Mouse (Mus musculus): ENCODE measurements around the gene Fbxo6. TPM values are rescaled to one million over a fixed set of nuclear protein-coding genes. Genes with fewer than 3 reads are reported as not detected.

Fbxo6 gene
- total RNA-seq, 2 experiments from 2014 or later, result 34.5 to 37.5 TPM

DNA sequence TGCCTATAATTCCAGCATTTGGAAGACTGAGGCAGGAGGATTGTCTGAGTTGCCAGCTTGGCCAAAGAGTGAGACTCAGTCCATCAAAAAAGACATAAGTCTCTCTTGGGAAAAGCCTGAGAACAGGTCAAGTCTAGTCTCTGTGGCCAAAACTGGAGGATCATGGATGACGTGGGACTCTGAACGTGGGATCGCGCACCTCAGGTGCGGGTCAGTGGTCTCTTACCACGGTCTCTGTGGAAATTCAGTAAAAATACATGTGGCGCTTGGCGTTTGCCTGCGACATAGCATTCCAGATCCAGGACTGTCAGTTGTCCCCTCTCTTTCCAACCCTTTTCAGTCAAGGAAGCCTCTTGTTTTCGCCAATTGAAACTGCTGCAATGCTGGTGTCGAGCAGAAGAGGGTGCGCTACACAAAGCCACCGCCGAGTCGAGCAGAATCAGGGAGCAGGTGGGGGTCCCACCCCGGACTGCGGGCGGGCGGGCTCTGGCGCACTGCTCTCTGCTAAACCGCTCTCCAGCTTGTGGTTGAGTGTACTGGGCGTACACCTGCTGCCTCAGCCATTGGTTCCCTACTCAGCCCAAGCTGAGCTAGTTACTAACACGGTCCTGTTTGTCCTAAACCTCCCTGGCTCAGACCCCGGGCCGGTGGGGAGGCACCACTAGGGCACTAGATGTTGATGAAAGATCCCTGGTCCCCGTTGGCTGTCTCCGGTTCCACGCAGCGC, 50.0 kb downstream of the Fbxo6 start:
- DNase-seq (ENCODE audit: low spot score), result peak; percentile 21
- intact Hi-C loops (cut with DNase I), result no loop called here

DNA sequence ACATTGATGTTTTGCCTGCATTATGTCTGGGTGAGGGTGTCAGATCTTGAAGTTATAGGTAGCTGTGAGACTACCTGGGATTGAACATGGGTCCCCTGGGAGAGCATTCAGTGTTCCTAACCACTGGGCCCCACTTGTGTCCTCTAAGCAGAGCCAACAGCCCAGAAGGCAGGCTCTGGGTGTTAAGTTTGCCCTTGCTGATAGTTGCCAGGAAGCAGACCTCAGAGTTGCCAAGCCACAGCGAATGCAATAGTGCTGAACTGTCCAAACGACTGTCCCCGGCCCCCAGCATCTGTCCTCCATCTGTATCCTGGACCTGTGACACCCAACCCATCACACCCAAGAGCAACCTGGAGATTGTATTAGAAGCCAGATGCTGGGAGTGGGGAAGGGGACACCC, 53.3 kb downstream of the Fbxo6 start:
- intact Hi-C loops (cut with DNase I), result no loop called here
- DNase-seq (ENCODE audit: low spot score), result no peak

GRCm38 (mm10) chr4:148097936-148098335, 54.0 kb downstream of the Fbxo6 start:
- DNase-seq (ENCODE audit: low spot score), result no peak

More at GRCm38 (mm10) chr4:148097936-148098335, 54.0 kb downstream of the Fbxo6 start:
- intact Hi-C loops (cut with DNase I), result no loop called here

Small RNA genes within 50 kb of the gene (microRNA-seq; reads per million reads assigned to microRNA genes)
- gene Mir7022, result not detected

Other genes with a start within 250 kb of the Fbxo6 start
- gene Mfn2, start 247.4 kb downstream of the Fbxo6 start, total RNA-seq (2021), result 100 to 1,000 TPM; 689 to 706 TPM
- gene Plod1, start 215.4 kb downstream of the Fbxo6 start, total RNA-seq (2021), result 10 to 100 TPM; 79.5 to 97.6 TPM
- gene 2510039O18Rik, start 211.2 kb downstream of the Fbxo6 start, total RNA-seq (2021), result 10 to 100 TPM; 36.4 to 39.3 TPM
- gene Nppb, start 166.4 kb downstream of the Fbxo6 start, total RNA-seq (2021), result 100 to 1,000 TPM; 169 to 448 TPM
- gene Nppa, start 151.4 kb downstream of the Fbxo6 start, total RNA-seq (2021), result 1,000 to 10,000 TPM; 2,183 to 2,475 TPM
- gene Clcn6, start 113.3 kb downstream of the Fbxo6 start, total RNA-seq (2021), result 1 to 10 TPM; 8.6 to 8.7 TPM
- gene Mthfr, start 113.1 kb downstream of the Fbxo6 start, total RNA-seq (2021), result 10 to 100 TPM in 1 of 2 experiments, 1 to 10 TPM in 1; 9.7 to 11.3 TPM
- gene Agtrap, start 64.1 kb downstream of the Fbxo6 start, total RNA-seq (2021), result 10 to 100 TPM; 43.0 to 43.5 TPM
- gene Mad2l2, start 21.8 kb downstream of the Fbxo6 start, total RNA-seq (2021), result 10 to 100 TPM; 11.9 to 12.8 TPM
- under 1 TPM; 0.05 to 0.11 TPM for gene Draxin, start 21.4 kb downstream of the Fbxo6 start, total RNA-seq (2021)
- gene Fbxo44, start 8.3 kb upstream of the Fbxo6 start, total RNA-seq (2021), result 10 to 100 TPM; 16.0 to 16.9 TPM
- under 1 TPM in 1 of 2 experiments, not detected in 1; 0.20 TPM for gene Fbxo2, start 8.5 kb upstream of the Fbxo6 start, total RNA-seq (2021)
- not detected for gene Disp3, start 135.8 kb upstream of the Fbxo6 start, total RNA-seq (2021)